Mouse (Mus musculus) liver, adult 2 months (tissue): ENCODE measurements around the gene Slc26a1. TPM values are rescaled to one million over a fixed set of nuclear protein-coding genes. Genes with fewer than 3 reads are reported as not detected.

Experiments used
- DNase-seq: peaks from one replicate; pipeline ENCODE4 v3.0.0-alpha.2; 2011; ENCODE audit warnings: low read depth, low spot score; ENCODE audit errors: extremely low read depth
- H3K27ac ChIP-seq: fragments of 200-500 bp; replicated peaks from 2 replicates; pipeline ENCODE4 v1.5.1; 2012; ENCODE audit warnings: low read depth, mild to moderate bottlenecking, control low read depth, inconsistent platforms, low read length; ENCODE audit not compliant: insufficient read depth
- H3K27me3 ChIP-seq: fragments of 200-500 bp; 2 replicates; pipeline ENCODE4 v1.6.1; 2012; ENCODE audit warnings: mild to moderate bottlenecking, moderate library complexity, low read length, inconsistent platforms; ENCODE audit not compliant: control insufficient read depth, insufficient read depth
- H3K36me3 ChIP-seq: fragments of 200-500 bp; 2 replicates; pipeline ENCODE4 v1.6.1; 2012; ENCODE audit warnings: low read length, inconsistent platforms; ENCODE audit not compliant: control insufficient read depth, insufficient read depth
- H3K4me1 ChIP-seq: fragments of 200-500 bp; 2 replicates; pipeline ENCODE4 v1.6.1; 2011; ENCODE audit warnings: low read length; ENCODE audit not compliant: control insufficient read depth, insufficient read depth
- H3K4me3 ChIP-seq: fragments of 200-500 bp; 2 replicates; pipeline ENCODE4 v1.5.1; 2011; ENCODE audit warnings: low read depth, mild to moderate bottlenecking, control low read depth, low read length, moderate library complexity; ENCODE audit not compliant: insufficient read depth
- H3K79me2 ChIP-seq: fragments of 200-500 bp; 2 replicates; pipeline ENCODE4 v1.6.1; 2012; ENCODE audit warnings: inconsistent platforms, mild to moderate bottlenecking, low read length, moderate library complexity; ENCODE audit not compliant: control insufficient read depth, insufficient read depth
- H3K9ac ChIP-seq: fragments of 200-500 bp; 2 replicates; pipeline ENCODE4 v1.6.1; 2012; ENCODE audit warnings: low read depth, mild to moderate bottlenecking, control low read depth, inconsistent platforms, low read length
- CTCF ChIP-seq: fragments of 200-500 bp; IDR thresholded peaks from 2 replicates; pipeline ENCODE4 v1.5.1; 2011; ENCODE audit warnings: low read depth, low read length, control low read depth
- POLR2A ChIP-seq: fragments of 200-500 bp; IDR thresholded peaks from 2 replicates; pipeline ENCODE4 v1.6.1; 2011; ENCODE audit warnings: low read length, control low read depth; ENCODE audit not compliant: insufficient read depth; ENCODE audit errors: extremely low read depth
- WGBS: fragments of 180-500 bp; shearing (Covaris S2); methylation state at CpG from one replicate; pipeline ENCODE4 v1.1.7; 2018; 5-methylcytosine and 5-hydroxymethylcytosine counted together
- polyA plus RNA-seq: library from polyadenylated mRNA; depleted of rRNA; stranded (reverse); fragments of >200 nt; gene quantifications from 2 replicates; pipeline ENCODE4 v1.2.3, GENCODE M21; 2012
- total RNA-seq: library from RNA; depleted of rRNA; stranded (reverse); fragments of >200 nt; gene quantifications from 2 replicates; pipeline ENCODE4 v1.2.3, GENCODE M21; 2014

Slc26a1 gene
- total and polyA plus RNA-seq, 2 experiments, result 121 to 261 TPM

GRCm38 (mm10) chr5:108695861-108696260, 20.5 kb upstream of the Slc26a1 start:
- H3K27me3 ChIP-seq, result no peaks in the 10 kb centered on the region
- no peaks in the 10 kb centered on the region for H3K36me3 ChIP-seq
- no peak for TF ChIP-seq POLR2A
- TF ChIP-seq CTCF, result no peak
- WGBS, result 98% methylated on average over 12 of the region's 12 CpGs
- no peak overlapping the region for H3K4me3 ChIP-seq
- peaks cover 19% of the 10 kb centered on the region for H3K4me1 ChIP-seq
- no peak overlapping the region for H3K9ac ChIP-seq
- DNase-seq, result no peak
- peaks cover 9% of the 10 kb centered on the region; the same call in 1 of the 2 replicates for H3K79me2 ChIP-seq
- H3K27ac ChIP-seq, result no peak overlapping the region

GRCm38 (mm10) chr5:108694352-108695261, 19.2 kb upstream of the Slc26a1 start:
- DNase-seq, result peak; percentile 69
- Histone ChIP-seq H3K27ac (peak overlapping the region; percentile 68), H3K27me3 (no peaks in the 10 kb centered on the region), H3K4me3 (peak overlapping the region; percentile 92), H3K9ac (peak overlapping the region; percentile 96), H3K4me1 (peaks cover 19% of the 10 kb centered on the region), H3K36me3 (no peaks in the 10 kb centered on the region), H3K79me2 (peaks cover 9% of the 10 kb centered on the region; the same call in 1 of the 2 replicates)
- under 1% methylated on average over 97 of the region's 99 CpGs for WGBS
- TF ChIP-seq CTCF (no peak), POLR2A (0 out of 2 replicates have a peak, but pooled peaks have one; percentile 31)

- under 1% methylated on average over 39 of the region's 43 CpGs for WGBS
- H3K79me2 ChIP-seq, result peaks cover 6% of the 10 kb centered on the region; the same call in 1 of the 2 replicates
- no peaks in the 10 kb centered on the region for H3K36me3 ChIP-seq
- peaks cover 19% of the 10 kb centered on the region for H3K4me1 ChIP-seq
- peak overlapping the region; percentile 92 for H3K4me3 ChIP-seq
- DNase-seq, result peak; percentile 80
- peak overlapping the region; percentile 96 for H3K9ac ChIP-seq
- H3K27me3 ChIP-seq, result no peaks in the 10 kb centered on the region
- TF ChIP-seq POLR2A, result peak; percentile 46; the same call in 1 of the 2 replicates
- no peak for TF ChIP-seq CTCF
- H3K27ac ChIP-seq, result no peak overlapping the region
These were observed 18.5 kb upstream of the Slc26a1 start for GRCm38 (mm10) chr5:108693872-108694288.

- H3K27me3 ChIP-seq, result no peaks in the 10 kb centered on the region
- TF ChIP-seq POLR2A, result no peak
- peak; percentile 76 for TF ChIP-seq CTCF
- peak; percentile 78 for DNase-seq
- no peaks in the 10 kb centered on the region for H3K36me3 ChIP-seq
- peaks cover 19% of the 10 kb centered on the region for H3K4me1 ChIP-seq
- H3K79me2 ChIP-seq, result peaks cover 3% of the 10 kb centered on the region; the same call in 1 of the 2 replicates
- 0 out of 2 replicates have a peak within 1 kb of the TSS, but pooled peaks have one; percentile 25 for H3K9ac ChIP-seq
- 2% methylated on average over 16 of the region's 18 CpGs for WGBS
- no peak within 1 kb of the TSS for H3K27ac ChIP-seq
- peak within 1 kb of the TSS; percentile 6 for H3K4me3 ChIP-seq
These were observed 16.9 kb upstream of the Slc26a1 start, which contains the start of gene Fgfrl1 for GRCm38 (mm10) chr5:108692271-108692670. TSS of gene Fgfrl1 (plus strand) at chr5:108692382.

GRCm38 (mm10) chr5:108691152-108691551, 15.8 kb upstream of the Slc26a1 start:
- 79% methylated on average over 4 of the region's 4 CpGs for WGBS
- H3K36me3 ChIP-seq, result no peaks in the 10 kb centered on the region
- TF ChIP-seq POLR2A, result no peak
- TF ChIP-seq CTCF, result no peak
- H3K4me1 ChIP-seq, result peaks cover 15% of the 10 kb centered on the region
- H3K79me2 ChIP-seq, result peaks cover under 1% of the 10 kb centered on the region; the same call in 1 of the 2 replicates
- H3K27ac ChIP-seq, result no peak overlapping the region
- no peak for DNase-seq
- H3K9ac ChIP-seq, result no peak overlapping the region
- no peaks in the 10 kb centered on the region for H3K27me3 ChIP-seq
- no peak overlapping the region for H3K4me3 ChIP-seq

- peaks cover 12% of the 10 kb centered on the region for H3K4me1 ChIP-seq
- WGBS, result 88% methylated on average over 5 of the region's 5 CpGs
- H3K79me2 ChIP-seq, result no peaks in the 10 kb centered on the region
- no peaks in the 10 kb centered on the region for H3K27me3 ChIP-seq
- no peak overlapping the region for H3K9ac ChIP-seq
- DNase-seq, result no peak
- H3K27ac ChIP-seq, result no peak overlapping the region
- H3K4me3 ChIP-seq, result no peak overlapping the region
- H3K36me3 ChIP-seq, result no peaks in the 10 kb centered on the region
- TF ChIP-seq POLR2A (no peak), CTCF (no peak)
These were observed 13.7 kb upstream of the Slc26a1 start for GRCm38 (mm10) chr5:108689091-108689490.
